Mouse (Mus musculus): ENCODE data around the gene Cacnb4. TPM values are rescaled to one million over a fixed set of nuclear protein-coding genes. Genes with fewer than 3 reads are reported as not detected.

The Cacnb4 gene
- 0.06 and 0.11 TPM in 2 replicates for polyA plus RNA-seq (2012; rRNA removed)

- TF ChIP-seq CTCF (IDR thresholded peaks at IDR 0.05; ENCODE audit: extremely low read depth, insufficient read depth, insufficient read length, insufficient replicate concordance) (no peak), POLR2A (IDR thresholded peaks at IDR 0.05; ENCODE audit: low read depth, low read length) (no peak)
- no peaks in the 10 kb centered on the region for H3K36me3 ChIP-seq (ENCODE audit: control insufficient read depth, insufficient read depth, low read length)
- no peak for DNase-seq (ENCODE audit: low read depth in 1 of 2, low spot score in 2 of 2)
- no peak within 1 kb of the TSS for H3K27ac ChIP-seq (ENCODE audit: insufficient read depth, low read length)
- peaks cover 13% of the 10 kb centered on the region for H3K27me3 ChIP-seq (ENCODE audit: control insufficient read depth, insufficient read depth, low read length)
- peaks cover 4% of the 10 kb centered on the region for H3K4me1 ChIP-seq (ENCODE audit: control insufficient read depth, insufficient read depth, insufficient read length)
- WGBS, result 2% methylated on average over 35 of the region's 77 CpGs
- H3K4me3 ChIP-seq (ENCODE audit: extremely low read depth, insufficient read depth, insufficient read length), result peak within 1 kb of the TSS; percentile 35; the same call in 1 of the 2 replicates
Measured at GRCm38 (mm10) chr2:52676023-52676912, at the start of gene Cacnb4. Gene Cacnb4 (minus strand): TSS chr2:52676831.

GRCm38 (mm10) chr2:52720231-52721025, 43.8 kb upstream of the Cacnb4 start:
- no peak for TF ChIP-seq CTCF (IDR thresholded peaks at IDR 0.05; ENCODE audit: extremely low read depth, insufficient read depth, insufficient read length, insufficient replicate concordance)
- no peak for TF ChIP-seq POLR2A (IDR thresholded peaks at IDR 0.05; ENCODE audit: low read depth, low read length)

GRCm38 (mm10) chr2:52717076-52717475, 40.4 kb upstream of the Cacnb4 start:
- no peak for DNase-seq (ENCODE audit: low read depth in 1 of 2, low spot score in 2 of 2)
- H3K4me3 ChIP-seq (ENCODE audit: extremely low read depth, insufficient read depth, insufficient read length), result no peak overlapping the region
- WGBS, result 93% methylated on average over 5 of the region's 5 CpGs
- H3K27ac ChIP-seq (ENCODE audit: insufficient read depth, low read length), result no peak overlapping the region
- peaks cover 11% of the 10 kb centered on the region for H3K36me3 ChIP-seq (ENCODE audit: control insufficient read depth, insufficient read depth, low read length)
- no peaks in the 10 kb centered on the region for H3K27me3 ChIP-seq (ENCODE audit: control insufficient read depth, insufficient read depth, low read length)
- no peaks in the 10 kb centered on the region for H3K4me1 ChIP-seq (ENCODE audit: control insufficient read depth, insufficient read depth, insufficient read length)
- no peak for TF ChIP-seq POLR2A (IDR thresholded peaks at IDR 0.05; ENCODE audit: low read depth, low read length)
- no peak for TF ChIP-seq CTCF (IDR thresholded peaks at IDR 0.05; ENCODE audit: extremely low read depth, insufficient read depth, insufficient read length, insufficient replicate concordance)

More at GRCm38 (mm10) chr2:52720231-52721025, 43.8 kb upstream of the Cacnb4 start:
- H3K27ac ChIP-seq (ENCODE audit: insufficient read depth, low read length), result no peak overlapping the region
- H3K36me3 ChIP-seq (ENCODE audit: control insufficient read depth, insufficient read depth, low read length), result peaks cover 3% of the 10 kb centered on the region; the same call in 1 of the 2 replicates
- H3K27me3 ChIP-seq (ENCODE audit: control insufficient read depth, insufficient read depth, low read length), result no peaks in the 10 kb centered on the region
- no peak overlapping the region for H3K4me3 ChIP-seq (ENCODE audit: extremely low read depth, insufficient read depth, insufficient read length)
- no peak for DNase-seq (ENCODE audit: low read depth in 1 of 2, low spot score in 2 of 2)
- H3K4me1 ChIP-seq (ENCODE audit: control insufficient read depth, insufficient read depth, insufficient read length), result no peaks in the 10 kb centered on the region
- 90% methylated on average over 13 of the region's 13 CpGs for whole genome bisulfite sequencing

GRCm38 (mm10) chr2:52715538-52715937, 38.9 kb upstream of the Cacnb4 start:
- WGBS, result 95% methylated on average over 6 of the region's 6 CpGs
- no peak for DNase-seq (ENCODE audit: low read depth in 1 of 2, low spot score in 2 of 2)
- no peaks in the 10 kb centered on the region for H3K4me1 ChIP-seq (ENCODE audit: control insufficient read depth, insufficient read depth, insufficient read length)

GRCm38 (mm10) chr2:52714111-52714510, 37.5 kb upstream of the Cacnb4 start:
- no peak for DNase-seq (ENCODE audit: low read depth in 1 of 2, low spot score in 2 of 2)
- 93% methylated on average over 4 of the region's 4 CpGs for WGBS
- TF ChIP-seq POLR2A (IDR thresholded peaks at IDR 0.05; ENCODE audit: low read depth, low read length), result no peak
- no peak for TF ChIP-seq CTCF (IDR thresholded peaks at IDR 0.05; ENCODE audit: extremely low read depth, insufficient read depth, insufficient read length, insufficient replicate concordance)
- Histone ChIP-seq H3K4me3 (ENCODE audit: extremely low read depth, insufficient read depth, insufficient read length) (no peak overlapping the region), H3K36me3 (ENCODE audit: control insufficient read depth, insufficient read depth, low read length) (peaks cover 16% of the 10 kb centered on the region), H3K27ac (ENCODE audit: insufficient read depth, low read length) (no peak overlapping the region), H3K27me3 (ENCODE audit: control insufficient read depth, insufficient read depth, low read length) (no peaks in the 10 kb centered on the region), H3K4me1 (ENCODE audit: control insufficient read depth, insufficient read depth, insufficient read length) (no peaks in the 10 kb centered on the region)

More at GRCm38 (mm10) chr2:52715538-52715937, 38.9 kb upstream of the Cacnb4 start:
- peaks cover 12% of the 10 kb centered on the region for H3K36me3 ChIP-seq (ENCODE audit: control insufficient read depth, insufficient read depth, low read length)
- no peaks in the 10 kb centered on the region for H3K27me3 ChIP-seq (ENCODE audit: control insufficient read depth, insufficient read depth, low read length)
- H3K27ac ChIP-seq (ENCODE audit: insufficient read depth, low read length), result no peak overlapping the region
- TF ChIP-seq POLR2A (IDR thresholded peaks at IDR 0.05; ENCODE audit: low read depth, low read length) (no peak), CTCF (IDR thresholded peaks at IDR 0.05; ENCODE audit: extremely low read depth, insufficient read depth, insufficient read length, insufficient replicate concordance) (no peak)
- no peak overlapping the region for H3K4me3 ChIP-seq (ENCODE audit: extremely low read depth, insufficient read depth, insufficient read length)

- Histone ChIP-seq H3K27me3 (ENCODE audit: control insufficient read depth, insufficient read depth, low read length) (no peaks in the 10 kb centered on the region), H3K27ac (ENCODE audit: insufficient read depth, low read length) (no peak overlapping the region), H3K36me3 (ENCODE audit: control insufficient read depth, insufficient read depth, low read length) (peaks cover 21% of the 10 kb centered on the region), H3K4me3 (ENCODE audit: extremely low read depth, insufficient read depth, insufficient read length) (no peak overlapping the region), H3K4me1 (ENCODE audit: control insufficient read depth, insufficient read depth, insufficient read length) (no peaks in the 10 kb centered on the region)
- no peak for DNase-seq (ENCODE audit: low read depth in 1 of 2, low spot score in 2 of 2)
- TF ChIP-seq POLR2A (IDR thresholded peaks at IDR 0.05; ENCODE audit: low read depth, low read length), result no peak
- TF ChIP-seq CTCF (IDR thresholded peaks at IDR 0.05; ENCODE audit: extremely low read depth, insufficient read depth, insufficient read length, insufficient replicate concordance), result no peak
- 88% methylated on average over 2 of the region's 2 CpGs for WGBS
Measured at GRCm38 (mm10) chr2:52710804-52711203, 34.2 kb upstream of the Cacnb4 start.
